Mouse (Mus musculus) forebrain, embryonic 10.5 days (tissue): ENCODE measurements around the gene Gm8909. TPM values are rescaled to one million over a fixed set of nuclear protein-coding genes. Genes with fewer than 3 reads are reported as not detected.
"Not testable (repeated sequence)": the region's sequence is repeated elsewhere in the genome, so short reads cannot be mapped to it uniquely, and the experiment has no call there.

Experiments
- DNase-seq: peaks from one replicate; pipeline ENCODE4 v3.0.0-alpha.2; 2017; ENCODE audit warnings: low spot score; ENCODE audit errors: extremely low spot score
- H3K27ac ChIP-seq: fragments of 300-500 bp; sonication (generic); 2 replicates; pipeline ENCODE4 v1.5.1; 2016; ENCODE audit warnings: mild to moderate bottlenecking
- H3K27me3 ChIP-seq: fragments of 300-500 bp; sonication (generic); 2 replicates; pipeline ENCODE4 v1.6.1; 2016; ENCODE audit warnings: mild to moderate bottlenecking; ENCODE audit not compliant: poor library complexity, severe bottlenecking
- H3K36me3 ChIP-seq: fragments of 300-500 bp; sonication (generic); replicated peaks from 2 replicates; pipeline ENCODE4 v1.6.1; 2016; ENCODE audit warnings: mild to moderate bottlenecking, moderate library complexity
- H3K4me1 ChIP-seq: fragments of 300-500 bp; sonication (generic); 2 replicates; pipeline ENCODE4 v1.6.1; 2016
- H3K4me3 ChIP-seq: fragments of 300-500 bp; sonication (generic); 2 replicates; pipeline ENCODE4 v1.5.1; 2016; ENCODE audit warnings: mild to moderate bottlenecking, moderate library complexity
- H3K9me3 ChIP-seq: fragments of 300-500 bp; sonication (generic); 2 replicates; pipeline ENCODE4 v1.6.1; 2016; ENCODE audit warnings: mild to moderate bottlenecking, moderate library complexity
- WGBS: fragments of 180-500 bp; shearing (Covaris S2); methylation state at CpG from one replicate; pipeline ENCODE4 v1.1.7; 2016; 5-methylcytosine and 5-hydroxymethylcytosine counted together
- polyA plus RNA-seq: library from polyadenylated mRNA; unstranded; fragments of >200 nt; fragmentation: Nextera tagmentation; extraction: Ambion mirVana; gene quantifications from 2 replicates; pipeline ENCODE4 v1.2.1, GENCODE M21; 2016

Gm8909 gene
- polyA plus RNA-seq, 1 experiment from 2014 or later: not detected

- DNase-seq: no peak
These were observed 13.9 kb upstream of the Gm8909 start for GRCm38 (mm10) chr17:36182212-36182611.

GRCm38 (mm10) chr17:36179446-36179845 is 11.1 kb upstream of the Gm8909 start:
- not testable (repeated sequence) for H3K36me3 ChIP-seq, H3K27ac ChIP-seq, H3K9me3 ChIP-seq, H3K4me1 ChIP-seq, DNase-seq
- H3K4me3 ChIP-seq: peak overlapping the region; percentile 51
- WGBS: 8% methylated on average over 10 of the region's 10 CpGs
- H3K27me3 ChIP-seq: peaks cover 51% of the 10 kb centered on the region

More at GRCm38 (mm10) chr17:36182212-36182611, 13.9 kb upstream of the Gm8909 start:
- H3K27ac ChIP-seq: no peak overlapping the region
- H3K27me3 ChIP-seq: peaks cover 71% of the 10 kb centered on the region
- H3K36me3 ChIP-seq: no peaks in the 10 kb centered on the region
- no peaks in the 10 kb centered on the region for H3K9me3 ChIP-seq
- 73% methylated on average over 12 of the region's 12 CpGs for WGBS
- H3K4me1 ChIP-seq: peaks cover 5% of the 10 kb centered on the region; the same call in 1 of the 2 replicates
- H3K4me3 ChIP-seq: no peak overlapping the region

GRCm38 (mm10) chr17:36178938-36179337 is 10.6 kb upstream of the Gm8909 start:
- WGBS: under 1% methylated on average over 40 of the region's 40 CpGs
- Histone ChIP-seq H3K27me3 (peaks cover 51% of the 10 kb centered on the region), H3K4me3 (peak overlapping the region; percentile 51)
- H3K4me1 ChIP-seq, H3K9me3 ChIP-seq, DNase-seq, H3K27ac ChIP-seq, H3K36me3 ChIP-seq: not testable (repeated sequence)

GRCm38 (mm10) chr17:36176132-36176531 is 7.8 kb upstream of the Gm8909 start:
- H3K27me3 ChIP-seq: peaks cover 38% of the 10 kb centered on the region
- not testable (repeated sequence) for H3K4me3 ChIP-seq, H3K36me3 ChIP-seq, H3K4me1 ChIP-seq, H3K9me3 ChIP-seq, DNase-seq, H3K27ac ChIP-seq
- no CpG with 5 or more reads among the region's 2 CpGs for WGBS

GRCm38 (mm10) chr17:36170287-36170814 is 2.0 kb upstream of the Gm8909 start:
- peaks cover 60% of the 10 kb centered on the region for H3K27me3 ChIP-seq
- no peak overlapping the region for H3K27ac ChIP-seq
- WGBS: 55% methylated on average over 1 of the region's 1 CpGs
- no peaks in the 10 kb centered on the region for H3K9me3 ChIP-seq
- H3K4me1 ChIP-seq: peaks cover 11% of the 10 kb centered on the region
- DNase-seq: no peak
- H3K36me3 ChIP-seq: no peaks in the 10 kb centered on the region
- H3K4me3 ChIP-seq: no peak overlapping the region

- peaks cover 11% of the 10 kb centered on the region for H3K4me1 ChIP-seq
- H3K4me3 ChIP-seq: no peak overlapping the region
- no peaks in the 10 kb centered on the region for H3K36me3 ChIP-seq
- H3K27me3 ChIP-seq: peaks cover 66% of the 10 kb centered on the region
- H3K27ac ChIP-seq: no peak overlapping the region
- DNase-seq: no peak
- no peaks in the 10 kb centered on the region for H3K9me3 ChIP-seq
These were observed 1.4 kb upstream of the Gm8909 start for GRCm38 (mm10) chr17:36169753-36170152.

- WGBS: 53% methylated on average over 1 of the region's 1 CpGs
- DNase-seq, H3K27ac ChIP-seq, H3K36me3 ChIP-seq, H3K9me3 ChIP-seq, H3K4me3 ChIP-seq: not testable (repeated sequence)
- Histone ChIP-seq H3K27me3 (peaks cover 73% of the 10 kb centered on the region), H3K4me1 (peaks cover 11% of the 10 kb centered on the region)
These were observed 757 bp upstream of the Gm8909 start for GRCm38 (mm10) chr17:36169094-36169493.

GRCm38 (mm10) chr17:36167306-36168038 is 865 bp downstream of the Gm8909 start:
- DNase-seq: no peak
- under 1% methylated on average over 51 of the region's 51 CpGs for WGBS
- no peaks in the 10 kb centered on the region for H3K9me3 ChIP-seq
- H3K27me3 ChIP-seq: peaks cover 89% of the 10 kb centered on the region
- H3K27ac ChIP-seq: no peak overlapping the region
- H3K4me3 ChIP-seq: peak overlapping the region; percentile 31
- H3K36me3 ChIP-seq: no peaks in the 10 kb centered on the region
- peaks cover 11% of the 10 kb centered on the region for H3K4me1 ChIP-seq

GRCm38 (mm10) chr17:36166901-36167300 is 1.4 kb downstream of the Gm8909 start:
- H3K27ac ChIP-seq, H3K9me3 ChIP-seq, DNase-seq, H3K4me3 ChIP-seq, H3K36me3 ChIP-seq: not testable (repeated sequence)
- Histone ChIP-seq H3K27me3 (peaks cover 95% of the 10 kb centered on the region), H3K4me1 (peaks cover 11% of the 10 kb centered on the region)
- 15% methylated on average over 2 of the region's 2 CpGs for WGBS

- H3K27me3 ChIP-seq: peaks cover 98% of the 10 kb centered on the region
- WGBS: 2% methylated on average over 56 of the region's 56 CpGs
- DNase-seq: no peak
- no peak overlapping the region for H3K27ac ChIP-seq
- H3K36me3 ChIP-seq: no peaks in the 10 kb centered on the region
- H3K4me3 ChIP-seq: peak overlapping the region; percentile 29
- no peaks in the 10 kb centered on the region for H3K9me3 ChIP-seq
- peaks cover 10% of the 10 kb centered on the region for H3K4me1 ChIP-seq
These were observed 6.9 kb downstream of the Gm8909 start for GRCm38 (mm10) chr17:36161129-36162051.

GRCm38 (mm10) chr17:36158264-36158663 is 10.1 kb downstream of the Gm8909 start:
- peak overlapping the region; percentile 46; the same call in 1 of the 2 replicates for H3K4me3 ChIP-seq
- H3K36me3 ChIP-seq, DNase-seq, H3K9me3 ChIP-seq, H3K27ac ChIP-seq: not testable (repeated sequence)
- peaks cover 10% of the 10 kb centered on the region for H3K4me1 ChIP-seq
- WGBS: 7% methylated on average over 11 of the region's 11 CpGs
- peaks cover 98% of the 10 kb centered on the region for H3K27me3 ChIP-seq

- DNase-seq, H3K27ac ChIP-seq, H3K36me3 ChIP-seq, H3K9me3 ChIP-seq: not testable (repeated sequence)
- Histone ChIP-seq H3K4me1 (peaks cover 10% of the 10 kb centered on the region), H3K4me3 (peak overlapping the region; percentile 46), H3K27me3 (peaks cover 98% of the 10 kb centered on the region)
- WGBS: under 1% methylated on average over 36 of the region's 36 CpGs
These were observed 10.6 kb downstream of the Gm8909 start for GRCm38 (mm10) chr17:36157782-36158181.
